ENCODE assay signal across 8 mouse cellular contexts in genomic region chrX:140277978-140278729, GRCm38 (mm10).
A peak's percentile ranks its signal among the peaks of the same experiment; 100 is the strongest.
DNase-seq lines count a peak whose midpoint lies in the region; ATAC-seq and TF ChIP-seq lines count a peak whose summit lies in the region.

No protein-coding gene starts in this region.

- 0 out of 2 replicates have a peak, but pooled peaks cover 3% of the 10 kb centered on the region for H3K4me1 ChIP-seq in embryonic facial prominence, embryonic 13.5 days
- no peaks in the 10 kb centered on the region for H3K4me1 ChIP-seq in intestine, embryonic 16.5 days (ENCODE audit: control insufficient read depth, insufficient read depth, low read length)
- H3K4me1 ChIP-seq in midbrain, embryonic 12.5 days, result no peaks in the 10 kb centered on the region

- 0 out of 2 replicates have a peak, but pooled peaks have one; percentile 34 for ATAC-seq in embryonic facial prominence, embryonic 13.5 days (ENCODE audit: insufficient number of reproducible peaks, insufficient read depth, low FRiP score, low TSS enrichment, low read depth)
- no peak; the same call in 1 of the 2 replicates for ATAC-seq in intestine, embryonic 16.5 days
- peak; percentile 59 for ATAC-seq in midbrain, embryonic 12.5 days (ENCODE audit: low FRiP score, low read depth)

- H3K9ac ChIP-seq in embryonic facial prominence, embryonic 13.5 days, result peak overlapping the region; percentile 61
- peak overlapping the region; percentile 55 for H3K9ac ChIP-seq in intestine, embryonic 16.5 days (ENCODE audit: low read depth, low read length)
- H3K9ac ChIP-seq in midbrain, embryonic 12.5 days (replicated peaks), result peak overlapping the region; percentile 66

- 26% methylated on average over 33 of the region's 69 CpGs for WGBS in embryonic facial prominence, embryonic 13.5 days
- WGBS in intestine, embryonic 16.5 days, result 13% methylated on average over 51 of the region's 69 CpGs
- WGBS in midbrain, embryonic 12.5 days, result 19% methylated on average over 52 of the region's 69 CpGs

- intact Hi-C loops in left cerebral cortex, adult 2 months (cut with DNase I), result loop anchor here (5.0 kb wide), 1 partner anchor 281 kb away; the partner anchor contains the start of gene Rbm41

- H3K27ac ChIP-seq in left cerebral cortex, adult 2 months, result peak overlapping the region; percentile 47
- H3K27ac ChIP-seq in embryonic facial prominence, embryonic 13.5 days, result no peak overlapping the region
- H3K27ac ChIP-seq in intestine, embryonic 16.5 days (ENCODE audit: low read length), result no peak overlapping the region
- peak overlapping the region; percentile 63; the same call in 1 of the 2 replicates for H3K27ac ChIP-seq in midbrain, embryonic 12.5 days (replicated peaks)

- H3K9me3 ChIP-seq in embryonic facial prominence, embryonic 13.5 days, result no peaks in the 10 kb centered on the region
- H3K9me3 ChIP-seq in intestine, embryonic 16.5 days (ENCODE audit: control insufficient read depth, low read length), result no peaks in the 10 kb centered on the region
- no peaks in the 10 kb centered on the region for H3K9me3 ChIP-seq in midbrain, embryonic 12.5 days

- H3K4me2 ChIP-seq in embryonic facial prominence, embryonic 13.5 days, result peak overlapping the region; percentile 71
- H3K4me2 ChIP-seq in intestine, embryonic 16.5 days (ENCODE audit: low read depth, low read length), result peak overlapping the region; percentile 86
- peak overlapping the region; percentile 66 for H3K4me2 ChIP-seq in midbrain, embryonic 12.5 days (replicated peaks)

- peak overlapping the region; percentile 50 for H3K4me3 ChIP-seq in left cerebral cortex, adult 2 months
- H3K4me3 ChIP-seq in embryonic facial prominence, embryonic 13.5 days, result peak overlapping the region; percentile 55
- H3K4me3 ChIP-seq in intestine, embryonic 16.5 days (ENCODE audit: low read length), result peak overlapping the region; percentile 55
- peak overlapping the region; percentile 58 for H3K4me3 ChIP-seq in midbrain, embryonic 12.5 days

- no peaks in the 10 kb centered on the region for H3K36me3 ChIP-seq in embryonic facial prominence, embryonic 13.5 days
- H3K36me3 ChIP-seq in intestine, embryonic 16.5 days (ENCODE audit: control insufficient read depth, insufficient read depth, low read length), result no peaks in the 10 kb centered on the region
- H3K36me3 ChIP-seq in midbrain, embryonic 12.5 days, result no peaks in the 10 kb centered on the region

- peaks cover 81% of the 10 kb centered on the region for H3K27me3 ChIP-seq in embryonic facial prominence, embryonic 13.5 days
- peaks cover 41% of the 10 kb centered on the region for H3K27me3 ChIP-seq in intestine, embryonic 16.5 days (replicated peaks; ENCODE audit: control insufficient read depth, insufficient read depth, low read length)
- H3K27me3 ChIP-seq in midbrain, embryonic 12.5 days, result peaks cover 75% of the 10 kb centered on the region

- no peak for TF ChIP-seq CTCF in left cerebral cortex, adult 2 months (IDR thresholded peaks at IDR 0.05)

- DNase-seq in left cerebral cortex, adult 2 months (ENCODE audit: extremely low spot score in 1 of 2, low spot score in 2 of 2), result peak; percentile 16 to 35
- no peak for DNase-seq in left cerebral cortex, adult 11 months (ENCODE audit: low spot score)
- no peak for DNase-seq in spleen, adult 12 weeks (ENCODE audit: low spot score)
- DNase-seq in spleen, postnatal 14 days (ENCODE audit: low spot score in 2 of 2), result no peak
- DNase-seq in thymus, postnatal 25 days, result no peak

Comparison
In these comparisons a context has a peak if more than half of its experiments do, and no peak if none do; other contexts are left out.
1. DNase-seq: peak in left cerebral cortex, adult 2 months (2 of 2); none in left cerebral cortex, adult 11 months (single experiment), spleen, adult 12 weeks (single experiment), spleen, postnatal 14 days (0 of 2) and thymus, postnatal 25 days (single experiment).
2. H3K27ac ChIP-seq: peak in left cerebral cortex, adult 2 months (single experiment) and midbrain, embryonic 12.5 days (single experiment); none in embryonic facial prominence, embryonic 13.5 days (single experiment) and intestine, embryonic 16.5 days (single experiment).
3. Peak in every context shown above with its lines, with median percentiles within 50 percentile points of each other: H3K4me3 ChIP-seq, H3K4me2 ChIP-seq and H3K9ac ChIP-seq.